7 mouse cellular contexts compared by ENCODE assay signal in the genomic region with DNA sequence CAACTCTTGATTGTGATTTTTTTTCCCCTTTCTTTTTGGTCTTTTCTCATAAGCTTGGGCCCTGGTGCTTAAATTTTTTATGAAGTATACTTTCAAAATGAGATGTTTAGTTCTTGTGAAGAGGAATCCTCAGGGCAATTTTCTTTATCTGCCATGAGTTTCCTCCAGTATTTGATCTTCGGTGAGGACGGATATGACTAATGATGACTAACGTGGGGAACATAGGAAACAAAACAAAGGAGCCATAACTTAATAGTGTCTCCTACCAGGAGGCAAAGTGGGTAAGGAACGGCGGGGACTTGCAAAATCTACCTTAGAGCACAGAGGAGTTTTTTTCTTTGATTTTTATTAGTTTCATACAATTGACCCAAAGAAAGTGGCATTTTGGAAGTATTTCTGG.
"Had no signal": no experiment of that assay in that cellular context is flagged by ENCODE, and none has a peak within 500 bp of the region (broad histone marks: within the 10 kb centered on the region; RNA-seq: fewer than 3 reads in every experiment).

No protein-coding gene starts in this region.

- DNase-seq: kidney, adult 18-20 months; lung, embryonic 14.5 days; lung, postnatal 10 days; retina, postnatal 1 day; right cerebral cortex, postnatal 4 days; spleen, adult 18-20 months; thymus, postnatal 36 days had no signal
